Mouse (Mus musculus) layer of hippocampus, postnatal 14 days (tissue): ENCODE measurements around the gene Parpbp. TPM values are rescaled to one million over a fixed set of nuclear protein-coding genes. Genes with fewer than 3 reads are reported as not detected.

Experiments used
- total RNA-seq, 2 experiments: library from RNA; stranded (reverse); gene quantifications; 2 replicates each; pipeline ENCODE4 v1.2.3; 2021

Gene Parpbp
- total RNA-seq, 2 experiments from 2014 or later, result 1.1 to 1.3 TPM

Other genes with a start within 250 kb of the Parpbp start
- not detected for gene Pmch, start 55.9 kb downstream of the Parpbp start, total RNA-seq
- gene Nup37, start 51 bp upstream of the Parpbp start, total RNA-seq, result 1 to 10 TPM; 6.9 TPM
- gene Washc3, start 54.2 kb upstream of the Parpbp start, total RNA-seq, result 10 to 100 TPM; 23.4 to 27.4 TPM
- gene Dram1, start 232.1 kb upstream of the Parpbp start, total RNA-seq, result 1 to 10 TPM; 1.5 to 1.6 TPM
- 10 to 100 TPM; 83.8 to 96.8 TPM for gene Gnptab, start 232.2 kb upstream of the Parpbp start, total RNA-seq